Mouse (Mus musculus): ENCODE measurements at regions not wholly inside any gene's neighbourhood (a gene's known extent, or its start where the extent isn't known, plus 50 kb on each side); places are given as distances from the start of the nearest gene placed in this dataset.

DNA sequence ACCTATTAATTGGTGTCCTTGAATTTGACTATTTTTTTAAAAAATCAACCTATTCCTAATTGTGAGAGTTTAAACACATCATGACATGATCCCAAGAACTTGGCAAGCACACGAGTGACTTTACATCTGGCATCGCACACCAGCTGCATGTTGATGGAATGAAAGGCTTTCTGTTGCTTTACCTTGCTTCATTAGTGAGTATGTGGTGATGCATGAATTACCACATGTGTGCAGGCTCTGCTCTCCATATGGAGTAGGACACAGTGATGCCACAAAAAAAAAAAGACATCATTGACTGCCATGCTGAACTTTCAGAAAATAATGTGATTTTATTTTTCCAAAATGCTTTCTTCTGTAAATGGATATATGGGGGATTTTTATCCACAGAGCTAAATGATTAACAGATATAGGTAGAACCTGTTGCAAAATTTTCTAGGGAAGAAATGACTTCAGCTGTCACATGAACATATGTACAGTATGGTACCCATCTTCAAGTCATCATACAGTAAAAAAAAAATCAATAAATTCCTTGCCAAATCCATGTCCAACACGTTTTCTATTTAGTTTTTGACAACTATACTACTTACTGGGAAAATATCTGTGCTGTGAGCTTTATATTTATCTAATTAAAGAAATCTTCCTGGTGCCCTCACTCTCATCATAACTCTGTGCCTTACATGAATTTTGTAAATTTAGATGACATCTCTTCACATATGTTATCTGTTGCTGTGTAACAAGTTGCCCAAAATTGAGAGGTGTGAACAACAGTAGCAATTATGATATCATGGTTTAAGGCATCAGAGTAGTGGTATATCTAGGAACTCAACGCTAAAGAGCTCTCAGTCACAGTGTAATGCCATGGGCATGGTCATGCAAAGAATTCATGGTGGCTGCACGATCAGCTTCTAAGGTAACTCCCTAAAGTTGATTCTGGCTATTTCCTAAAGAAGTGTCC lies 84.0 kb upstream of the Arrdc3 start:
- no peak for DNase-seq

DNA sequence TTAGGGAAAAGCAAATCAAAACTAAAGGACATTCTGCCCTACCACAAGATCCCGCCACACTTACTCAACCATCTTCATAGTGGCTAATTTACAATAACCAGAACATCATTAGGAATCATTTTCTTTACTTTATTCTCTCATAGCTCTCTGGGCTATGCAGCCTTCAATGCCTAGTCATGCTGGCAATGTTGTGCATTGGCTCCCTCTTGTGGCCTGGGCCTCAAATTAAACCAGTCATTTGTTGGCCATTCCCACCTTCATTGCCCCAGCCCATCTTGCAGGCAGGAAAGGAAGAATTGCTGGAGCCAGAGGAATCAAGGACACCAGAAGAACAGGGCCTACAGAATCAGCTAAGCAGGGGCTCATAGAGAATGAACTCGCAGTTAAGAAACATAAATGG lies 77.0 kb upstream of the Arrdc3 start:
- peak; percentile 61 for DNase-seq

DNA sequence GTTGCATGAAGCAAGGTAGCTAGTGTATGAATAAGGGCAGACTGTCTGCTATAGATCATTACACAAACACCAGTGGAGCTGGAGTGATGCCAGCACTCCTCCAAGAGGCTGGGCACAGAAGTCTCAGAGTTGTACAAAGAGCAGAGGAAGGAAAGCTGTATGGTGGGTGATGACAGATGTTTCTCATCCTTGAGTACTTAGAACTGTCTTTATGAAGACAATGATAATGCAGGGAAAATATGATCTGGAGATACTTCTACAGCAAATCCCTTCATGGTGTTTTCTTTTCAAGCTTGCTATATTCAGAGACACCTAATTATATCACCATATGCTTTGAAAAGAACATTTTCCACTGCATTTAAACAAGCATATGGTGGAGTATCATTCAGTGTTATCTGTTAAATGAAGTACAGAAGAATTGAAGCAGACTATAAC lies 56.1 kb upstream of the Arrdc3 start:
- no peak for DNase-seq
